Mouse (Mus musculus) liver, postnatal 0 days (tissue): ENCODE data around the gene Flcn.

Experiments
- CTCF ChIP-seq: sonication (generic); IDR thresholded peaks from 2 replicates; pipeline ENCODE4 v1.5.1; 2016; ENCODE audit warnings: antibody characterized with exemption, low read depth
- EP300 ChIP-seq: IDR thresholded peaks from 2 replicates; pipeline ENCODE4 v1.6.1; 2016; ENCODE audit warnings: antibody characterized with exemption, low read depth, mild to moderate bottlenecking

DNA sequence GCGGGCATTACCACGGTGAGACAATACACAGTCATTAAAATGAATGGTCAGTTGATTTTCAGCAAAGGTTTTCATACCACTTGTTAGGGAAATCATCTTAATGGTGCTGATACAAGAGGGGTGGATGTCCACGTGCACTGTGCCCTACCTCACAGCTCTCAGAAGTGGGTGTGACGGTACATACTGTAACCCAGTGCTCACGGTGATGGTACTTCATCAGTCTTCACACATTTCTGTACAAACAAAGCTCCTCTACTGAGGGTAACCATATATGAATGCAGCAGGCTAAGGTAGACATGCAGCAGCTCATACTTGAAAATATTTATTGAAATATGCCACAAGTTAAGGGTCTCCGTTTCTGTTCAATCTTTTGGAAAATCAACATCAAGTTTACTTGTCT is 26.2 kb downstream of the Flcn start:
- TF ChIP-seq CTCF (no peak), EP300 (no peak)
